Mouse (Mus musculus) olfactory bulb, adult 2 months (tissue): ENCODE measurements at regions not wholly inside any gene's neighbourhood (a gene's known extent, or its start where the extent isn't known, plus 50 kb on each side); places are given as distances from the start of the nearest gene placed in this dataset.

Source experiments
- H3K27ac ChIP-seq: fragments of 200-500 bp; 2 replicates; pipeline ENCODE4 v1.5.1; 2012; ENCODE audit warnings: low read depth, low read length; ENCODE audit not compliant: insufficient read depth
- H3K4me1 ChIP-seq: fragments of 200-500 bp; 2 replicates; pipeline ENCODE4 v1.6.1; 2012; ENCODE audit warnings: low read length; ENCODE audit not compliant: control insufficient read depth, insufficient read depth
- H3K4me3 ChIP-seq: fragments of 200-500 bp; 2 replicates; pipeline ENCODE4 v1.5.1; 2012; ENCODE audit warnings: mild to moderate bottlenecking, low read depth, low read length, moderate library complexity; ENCODE audit not compliant: insufficient read depth
- CTCF ChIP-seq: fragments of 200-500 bp; IDR thresholded peaks from 2 replicates; pipeline ENCODE4 v1.5.1; 2012; ENCODE audit warnings: low read depth, mild to moderate bottlenecking, low read length, moderate library complexity; ENCODE audit not compliant: insufficient read depth
- POLR2A ChIP-seq: fragments of 200-500 bp; IDR thresholded peaks from 2 replicates; pipeline ENCODE4 v1.6.1; 2012; ENCODE audit warnings: mild to moderate bottlenecking, low read depth, low read length, moderate library complexity; ENCODE audit not compliant: insufficient read depth
- WGBS: fragments of 180-500 bp; shearing (Covaris S2); methylation state at CpG from one replicate; pipeline ENCODE4 v1.1.7; 2018; 5-methylcytosine and 5-hydroxymethylcytosine counted together

DNA sequence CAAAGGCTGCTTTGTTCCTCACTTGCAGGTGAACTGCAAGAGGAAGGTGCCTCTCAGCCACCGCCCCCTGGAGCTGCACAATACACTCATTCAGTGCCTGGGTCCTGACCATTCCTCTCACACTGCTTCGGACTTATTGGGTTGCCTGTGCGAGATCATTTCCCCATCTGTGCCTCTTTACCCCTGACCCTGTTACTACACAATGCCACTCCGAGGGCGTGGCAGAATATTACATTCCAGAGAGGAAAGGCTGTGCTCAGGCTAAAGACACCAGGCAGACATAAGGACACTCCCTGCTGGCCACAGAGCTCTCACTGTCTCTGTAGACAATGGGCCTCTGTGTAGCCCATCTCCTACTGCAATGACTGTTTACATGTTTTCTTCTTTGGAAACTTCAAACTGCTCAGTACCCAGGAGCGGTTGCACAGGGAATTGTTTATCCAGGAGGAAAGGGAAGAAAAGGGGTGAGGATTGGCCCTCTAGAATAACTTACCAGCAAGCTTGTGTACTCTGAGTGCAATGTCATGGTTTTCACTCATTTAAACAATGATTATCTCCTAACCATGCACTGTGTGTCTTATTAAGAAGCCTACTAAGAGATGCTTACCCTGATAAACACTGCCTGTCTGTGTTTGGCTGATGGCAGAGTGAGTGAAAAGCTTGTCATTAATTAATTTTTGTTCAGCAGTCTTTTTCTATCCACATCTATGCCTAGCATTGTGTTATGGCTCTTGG is 283.1 kb upstream of the Gm10192 start:
- H3K4me1 ChIP-seq = no peaks in the 10 kb centered on the region
- H3K27ac ChIP-seq = no peak overlapping the region
- no peak for TF ChIP-seq CTCF
- TF ChIP-seq POLR2A = no peak
- H3K4me3 ChIP-seq = no peak overlapping the region
- WGBS = 58% methylated on average over 6 of the region's 6 CpGs

DNA sequence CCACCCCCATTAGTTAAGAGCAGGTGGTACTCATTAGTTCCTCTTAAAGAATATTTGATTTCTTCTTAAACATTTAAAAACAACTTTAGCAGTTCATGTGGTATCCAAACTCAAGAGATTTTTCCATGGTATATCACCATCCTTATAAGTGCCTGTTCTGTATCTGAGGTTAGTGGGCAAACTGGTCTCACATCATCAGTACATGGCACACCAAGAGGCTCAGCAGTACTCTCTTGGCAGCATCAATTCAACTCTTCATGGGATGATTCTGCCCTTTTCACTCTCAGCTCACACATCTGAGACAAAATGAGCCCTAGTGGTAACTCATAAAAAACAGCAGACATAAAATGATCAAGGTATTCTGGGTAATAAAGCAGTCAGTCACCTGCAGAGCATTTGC is 282.6 kb upstream of the Gm10192 start:
- TF ChIP-seq CTCF = no peak
- TF ChIP-seq POLR2A = no peak
- Histone ChIP-seq H3K4me1 (no peaks in the 10 kb centered on the region), H3K4me3 (no peak overlapping the region), H3K27ac (no peak overlapping the region)

DNA sequence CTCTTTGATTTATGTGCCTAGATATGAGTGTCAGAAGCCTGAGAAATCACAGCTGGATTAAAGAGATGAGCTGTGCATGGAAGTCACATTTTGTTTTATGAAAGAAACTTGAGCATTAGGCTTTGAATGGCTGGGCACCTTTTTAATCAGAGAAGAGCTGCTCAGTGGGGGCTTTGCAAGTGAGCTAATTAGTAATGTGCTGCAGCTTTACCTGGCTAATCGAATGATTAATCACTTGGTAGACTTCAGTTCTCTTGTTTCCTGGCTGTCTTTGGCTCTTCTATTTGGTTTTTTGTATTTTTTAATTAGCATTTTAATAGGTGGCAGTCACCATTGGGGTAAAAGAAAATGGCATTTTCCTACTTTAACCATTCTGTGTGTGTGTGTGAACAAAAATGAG is 278.2 kb upstream of the Gm10192 start:
- WGBS = 66% methylated on average over 1 of the region's 1 CpGs
- TF ChIP-seq POLR2A = no peak
- TF ChIP-seq CTCF = no peak
- no peak overlapping the region for H3K27ac ChIP-seq
- H3K4me1 ChIP-seq = no peaks in the 10 kb centered on the region
- H3K4me3 ChIP-seq = no peak overlapping the region

DNA sequence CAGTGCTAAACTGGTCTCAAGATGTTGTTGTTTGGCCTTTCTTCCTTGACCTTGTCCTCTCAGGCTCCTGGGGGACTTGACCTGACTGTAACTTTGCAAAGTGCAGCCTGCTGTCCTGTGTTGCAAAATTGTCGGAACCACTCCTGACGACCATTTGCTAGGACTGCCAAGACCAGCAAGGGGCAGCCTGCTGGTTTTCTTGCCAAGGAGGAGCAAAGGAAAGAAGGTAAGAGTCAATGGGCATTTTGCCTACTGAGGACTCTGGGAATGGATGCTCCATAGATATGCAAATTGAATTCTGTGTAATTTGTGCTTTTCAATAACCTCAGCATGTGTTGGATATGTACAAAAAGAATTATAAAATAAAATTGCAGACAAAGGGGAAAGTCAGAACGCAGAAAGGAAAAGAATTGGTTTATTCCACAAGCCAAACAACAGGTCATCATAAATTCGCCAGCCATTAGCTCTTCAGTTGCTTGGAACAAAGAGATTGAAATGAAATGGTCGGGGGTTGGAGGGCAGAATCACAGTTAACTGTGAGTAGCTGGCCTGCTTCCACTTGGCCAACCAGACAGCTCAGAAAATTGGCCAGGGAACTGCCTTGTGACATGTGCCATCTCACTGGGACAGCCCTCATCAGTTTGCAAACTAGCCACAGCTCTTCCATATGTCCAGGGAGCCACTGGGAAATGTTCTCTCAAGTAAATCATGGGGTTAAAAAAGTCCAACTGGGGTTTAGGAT is 256.5 kb upstream of the Gm10192 start:
- no peak overlapping the region for H3K4me3 ChIP-seq
- no peak overlapping the region for H3K27ac ChIP-seq
- no peaks in the 10 kb centered on the region for H3K4me1 ChIP-seq
- TF ChIP-seq POLR2A = no peak
- TF ChIP-seq CTCF = no peak
- WGBS = 53% methylated on average over 5 of the region's 5 CpGs

DNA sequence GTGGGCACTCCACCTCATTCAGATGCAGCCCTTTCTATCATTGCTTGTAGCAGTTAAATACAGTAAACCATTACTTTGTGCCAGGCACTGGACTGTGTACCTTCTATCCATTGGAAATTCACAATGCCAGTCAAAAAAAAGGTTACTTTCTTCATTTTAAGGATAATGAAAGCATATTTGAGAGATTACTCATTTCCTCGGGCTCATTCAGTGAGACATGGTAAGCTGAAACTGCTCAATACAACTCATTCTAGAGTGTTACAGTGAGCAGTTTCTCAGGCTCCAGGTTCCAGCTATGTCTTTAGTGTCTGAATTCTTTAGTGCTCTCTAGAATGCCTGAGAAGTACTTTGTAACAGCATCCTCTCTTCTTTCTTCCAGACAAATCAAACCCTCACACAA is 249.7 kb upstream of the Gm10192 start:
- 25% methylated on average over 1 of the region's 1 CpGs for WGBS
- H3K27ac ChIP-seq = no peak overlapping the region
- H3K4me1 ChIP-seq = no peaks in the 10 kb centered on the region
- no peak overlapping the region for H3K4me3 ChIP-seq
- TF ChIP-seq CTCF = no peak
- TF ChIP-seq POLR2A = no peak

DNA sequence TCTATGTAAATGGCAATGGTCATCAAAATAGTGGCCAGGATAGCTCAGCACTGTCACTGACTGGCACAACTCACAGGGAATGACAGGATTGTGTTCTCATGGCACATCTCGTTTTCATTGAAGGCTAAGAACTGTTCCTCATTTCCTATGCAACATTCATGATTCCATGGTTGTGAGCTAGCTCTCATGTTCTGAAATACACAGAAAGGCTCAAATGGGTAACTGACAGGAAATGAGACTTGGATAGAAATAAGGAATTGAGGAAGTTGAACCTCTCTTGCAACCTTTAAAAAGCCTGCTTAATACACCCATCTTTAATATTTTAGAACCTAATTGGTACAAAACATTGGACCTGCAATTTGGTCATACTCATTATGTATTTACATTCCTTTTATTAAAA is 249.1 kb upstream of the Gm10192 start:
- no peaks in the 10 kb centered on the region for H3K4me1 ChIP-seq
- TF ChIP-seq CTCF (no peak), POLR2A (no peak)
- H3K27ac ChIP-seq = no peak overlapping the region
- WGBS = 74% methylated on average over 1 of the region's 1 CpGs
- H3K4me3 ChIP-seq = no peak overlapping the region

DNA sequence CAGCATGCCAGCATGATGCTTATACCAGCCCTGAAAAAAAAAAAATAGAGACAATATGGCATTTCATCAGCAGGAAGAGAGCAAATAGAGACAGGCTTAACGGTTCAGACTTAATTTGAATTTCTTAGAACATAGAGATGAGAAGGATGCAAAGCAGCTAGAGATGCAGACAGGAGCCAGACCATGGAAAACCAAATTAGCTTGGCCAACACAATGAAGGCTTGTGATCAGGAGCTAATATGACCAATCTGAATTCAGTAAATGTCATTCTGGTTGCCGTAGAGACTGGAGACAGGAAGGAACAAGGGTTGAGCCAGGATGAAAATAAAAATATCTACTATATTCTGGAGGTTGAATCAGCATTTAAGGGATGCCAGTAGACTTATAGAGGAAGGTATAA is 248.3 kb upstream of the Gm10192 start:
- TF ChIP-seq CTCF = no peak
- no peak for TF ChIP-seq POLR2A
- Histone ChIP-seq H3K4me3 (no peak overlapping the region), H3K4me1 (no peaks in the 10 kb centered on the region), H3K27ac (no peak overlapping the region)
- WGBS = 54% methylated on average over 2 of the region's 2 CpGs

DNA sequence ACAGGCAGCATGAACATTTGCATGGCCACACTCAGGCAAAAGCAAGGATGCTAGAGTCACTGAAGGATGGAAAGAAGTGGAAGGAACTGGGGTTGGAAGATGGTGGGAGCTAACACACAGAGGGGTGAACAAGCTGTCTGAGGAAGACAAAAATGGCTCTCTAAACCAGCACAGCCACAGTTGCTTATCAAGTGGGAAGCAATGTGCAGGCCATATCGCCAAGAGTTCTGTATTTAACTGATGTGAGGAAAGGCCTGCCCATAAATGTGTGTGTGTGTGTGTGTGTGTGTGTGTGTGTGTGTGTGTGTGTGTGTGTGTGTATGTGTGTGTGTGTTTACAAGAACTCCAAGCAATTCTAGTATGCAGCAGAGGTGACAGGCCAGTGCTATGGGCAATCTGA is 236.9 kb upstream of the Gm10192 start:
- WGBS = 91% methylated on average over 1 of the region's 1 CpGs
- H3K4me3 ChIP-seq = no peak overlapping the region
- TF ChIP-seq POLR2A = no peak
- no peak for TF ChIP-seq CTCF

DNA sequence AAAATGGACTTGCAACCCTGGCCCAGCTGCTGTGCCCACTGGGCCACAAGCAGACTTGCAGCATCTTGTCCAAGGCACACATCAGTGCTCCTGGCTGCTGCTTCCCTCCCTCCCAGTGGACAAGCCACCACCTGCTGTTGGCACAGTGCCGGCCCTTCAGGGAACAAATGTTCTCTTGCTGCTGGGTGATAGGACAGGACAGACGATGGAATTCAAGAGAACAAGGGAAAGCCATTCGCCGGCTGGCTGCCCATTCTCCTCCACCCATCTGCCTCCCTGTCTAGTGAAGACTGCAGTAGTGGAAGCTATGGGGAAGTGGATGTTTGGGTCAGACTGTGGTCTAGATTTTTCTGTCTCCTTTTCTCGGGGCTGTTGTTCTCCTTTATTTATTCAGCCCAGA is 235.7 kb upstream of the Gm10192 start:
- 45% methylated on average over 5 of the region's 5 CpGs for WGBS
- TF ChIP-seq POLR2A (no peak), CTCF (no peak)
- Histone ChIP-seq H3K4me1 (no peaks in the 10 kb centered on the region), H3K4me3 (no peak overlapping the region), H3K27ac (no peak overlapping the region)

More for the DNA sequence above, 236.9 kb upstream of the Gm10192 start:
- no peak overlapping the region for H3K27ac ChIP-seq
- H3K4me1 ChIP-seq = no peaks in the 10 kb centered on the region

DNA sequence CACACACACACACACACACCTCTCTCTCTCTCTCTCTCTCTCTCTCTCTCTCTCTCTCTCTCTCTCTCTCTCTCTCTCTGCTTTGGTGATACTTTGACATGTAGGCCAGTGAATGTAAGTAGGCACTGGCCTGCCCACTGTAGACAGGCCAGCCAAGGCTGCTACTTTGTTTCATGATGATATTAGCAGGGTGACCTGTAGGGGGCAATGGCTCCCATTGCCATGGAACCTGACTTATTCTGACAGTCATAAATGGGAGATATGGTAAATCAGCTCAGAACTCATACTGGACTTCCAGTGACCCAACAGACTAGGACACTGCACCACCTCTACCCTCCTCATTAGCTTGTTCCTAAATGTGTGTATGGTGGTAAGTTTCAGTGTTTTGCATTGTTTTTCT is 235.0 kb upstream of the Gm10192 start:
- H3K4me1 ChIP-seq = no peaks in the 10 kb centered on the region
- no peak overlapping the region for H3K4me3 ChIP-seq
- no peak for TF ChIP-seq POLR2A
- TF ChIP-seq CTCF = no peak
- H3K27ac ChIP-seq = no peak overlapping the region
